Mouse (Mus musculus) CH12.LX (cell line): ENCODE measurements around the gene Malrd1.

Experiments
- CTCF ChIP-seq, 2 experiments: IDR thresholded peaks in 1 of 2; conservative IDR thresholded peaks in 1 of 2; 2 replicates each; pipeline ENCODE4 v1.5.1; 2011 to 2012; ENCODE audit warnings: low read depth in 2 of 2, low read length in 2 of 2, improper control_type of control experiment in 1 of 2, inconsistent platforms in 1 of 2, mild to moderate bottlenecking in 1 of 2, moderate library complexity in 1 of 2
- EP300 ChIP-seq: IDR thresholded peaks from 2 replicates; pipeline ENCODE4 v1.6.1; 2011; ENCODE audit warnings: low read length, improper control_type of control experiment
- MEF2A ChIP-seq: IDR thresholded peaks from 2 replicates; pipeline ENCODE4 v1.6.1; 2014; ENCODE audit warnings: low read depth, mild to moderate bottlenecking, inconsistent platforms, low read length, improper control_type of control experiment, borderline replicate concordance
- POLR2A ChIP-seq: IDR thresholded peaks from 2 replicates; pipeline ENCODE4 v1.6.1; 2011; ENCODE audit warnings: low read depth, mild to moderate bottlenecking, improper control_type of control experiment, low read length
- TBP ChIP-seq: conservative IDR thresholded peaks from 2 replicates; pipeline ENCODE4 v1.6.1; 2011; ENCODE audit warnings: low read depth, low read length, improper control_type of control experiment
- USF2 ChIP-seq: conservative IDR thresholded peaks from 2 replicates; pipeline ENCODE4 v1.6.1; 2011; ENCODE audit warnings: low read depth, low read length, improper control_type of control experiment

GRCm38 (mm10) chr2:16210016-16210415 lies 683.7 kb downstream of the Malrd1 start:
- TF ChIP-seq POLR2A (no peak), TBP (no peak), CTCF (conservative IDR thresholded peaks at IDR 0.05 in 1 of 2, IDR thresholded peaks at IDR 0.05 in 1 of 2; ENCODE audit: low read depth in 2 of 2, low read length in 2 of 2) (no peak), EP300 (no peak), USF2 (no peak), MEF2A (no peak)
